Mouse (Mus musculus) adrenal gland, postnatal 14 days (tissue): ENCODE data around the gene Pex14. TPM values are rescaled to one million over a fixed set of nuclear protein-coding genes. Genes with fewer than 3 reads are reported as not detected.
A peak's percentile ranks its signal among the peaks of the same experiment; 100 is the strongest.

Experiments used
- DNase-seq: peaks from one replicate; pipeline ENCODE4 v3.0.0; 2021; ENCODE audit warnings: mixed read lengths
- total RNA-seq: library from RNA; stranded (reverse); gene quantifications from 2 replicates; pipeline ENCODE4 v1.2.3, GENCODE M21; 2021

The Pex14 gene
- total RNA-seq, 1 experiment from 2014 or later, result 64.1 TPM

- peak; percentile 38 for DNase-seq
Observed at GRCm38 (mm10) chr4:148985541-148986476, 113.9 kb downstream of the Pex14 start.

GRCm38 (mm10) chr4:148984701-148985540 lies 114.8 kb downstream of the Pex14 start:
- no peak for DNase-seq

GRCm38 (mm10) chr4:148982274-148982673 lies 117.4 kb downstream of the Pex14 start:
- DNase-seq, result no peak

- no peak for DNase-seq
Observed at GRCm38 (mm10) chr4:148979837-148980236, 119.8 kb downstream of the Pex14 start.

- no peak for DNase-seq
Observed at GRCm38 (mm10) chr4:148978926-148979325, 120.8 kb downstream of the Pex14 start.

- no peak for DNase-seq
Observed at GRCm38 (mm10) chr4:148978221-148978855, 121.3 kb downstream of the Pex14 start.

GRCm38 (mm10) chr4:148974833-148975232 lies 124.8 kb downstream of the Pex14 start:
- DNase-seq, result no peak

- DNase-seq, result no peak
Observed at GRCm38 (mm10) chr4:148973387-148973786, 126.3 kb downstream of the Pex14 start.

- DNase-seq, result no peak
Observed at GRCm38 (mm10) chr4:148972707-148973106, 127.0 kb downstream of the Pex14 start.

GRCm38 (mm10) chr4:148971613-148972242 lies 127.9 kb downstream of the Pex14 start:
- no peak for DNase-seq

GRCm38 (mm10) chr4:148970742-148971141 lies 128.9 kb downstream of the Pex14 start:
- DNase-seq, result no peak

- peak; percentile 78 for DNase-seq
Observed at GRCm38 (mm10) chr4:148969610-148970009, 130.1 kb downstream of the Pex14 start.

GRCm38 (mm10) chr4:148968859-148969258 lies 130.8 kb downstream of the Pex14 start:
- DNase-seq, result no peak

GRCm38 (mm10) chr4:148966132-148966531 lies 133.5 kb downstream of the Pex14 start:
- DNase-seq, result no peak

- no peak for DNase-seq
Observed at GRCm38 (mm10) chr4:148964541-148965310, 134.9 kb downstream of the Pex14 start.

GRCm38 (mm10) chr4:148962096-148962495 lies 137.6 kb downstream of the Pex14 start:
- DNase-seq, result no peak

GRCm38 (mm10) chr4:148961081-148961480 lies 138.6 kb downstream of the Pex14 start:
- DNase-seq, result no peak

GRCm38 (mm10) chr4:148960011-148960410 lies 139.7 kb downstream of the Pex14 start:
- no peak for DNase-seq

GRCm38 (mm10) chr4:148955131-148955813 lies 144.4 kb downstream of the Pex14 start:
- peak; percentile 94 for DNase-seq
